Mouse (Mus musculus) cerebellum, adult 2 months (tissue): Measurements from ENCODE around the gene Atf5.

Experiments used
- CTCF ChIP-seq: fragments of 200-500 bp; IDR thresholded peaks from 2 replicates; pipeline ENCODE4 v1.5.1; 2011; ENCODE audit warnings: low read depth, mild to moderate bottlenecking, control low read depth, low read length, moderate library complexity, borderline replicate concordance; ENCODE audit not compliant: insufficient read depth
- POLR2A ChIP-seq: fragments of 200-500 bp; IDR thresholded peaks from 2 replicates; pipeline ENCODE4 v1.6.1; 2011; ENCODE audit warnings: low read length, control low read depth, borderline replicate concordance; ENCODE audit not compliant: insufficient read depth

DNA sequence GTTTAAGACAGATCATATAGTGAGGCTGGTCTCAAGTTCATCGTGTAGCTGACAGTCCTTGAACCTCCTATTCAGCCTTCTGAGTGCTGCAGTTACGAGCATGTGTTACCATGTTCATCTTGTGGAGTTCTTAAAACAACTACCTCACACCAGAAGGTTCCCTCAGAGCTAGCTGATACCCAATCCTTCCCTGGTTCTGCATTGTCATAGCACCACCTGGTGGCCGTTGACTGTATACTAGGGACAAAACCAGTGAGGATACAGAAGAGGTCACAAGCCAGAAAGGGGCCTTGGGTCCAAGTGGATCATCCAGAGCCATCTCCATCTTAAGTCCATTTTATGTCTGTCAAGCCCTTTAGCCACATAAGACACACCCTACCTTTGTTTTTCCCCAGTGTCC lies 8.4 kb upstream of the Atf5 start:
- no peak for TF ChIP-seq POLR2A
- peak; percentile 89 for TF ChIP-seq CTCF
